Mouse (Mus musculus) thymus, adult 2 months (tissue): ENCODE results near the gene Yipf1.

ENCODE experiments used
- CTCF ChIP-seq: fragments of 200-500 bp; IDR thresholded peaks from 2 replicates; pipeline ENCODE4 v1.5.1; 2012; ENCODE audit warnings: mild to moderate bottlenecking, control low read depth, low read length, moderate library complexity, borderline replicate concordance; ENCODE audit not compliant: control insufficient read depth, poor library complexity, insufficient read depth; ENCODE audit errors: extremely low read depth
- POLR2A ChIP-seq: fragments of 200-500 bp; IDR thresholded peaks from 2 replicates; pipeline ENCODE4 v1.6.1; 2012; ENCODE audit warnings: mild to moderate bottlenecking, low read length, control low read depth, moderate library complexity; ENCODE audit not compliant: control insufficient read depth, poor library complexity, insufficient read depth; ENCODE audit errors: extremely low read depth

DNA sequence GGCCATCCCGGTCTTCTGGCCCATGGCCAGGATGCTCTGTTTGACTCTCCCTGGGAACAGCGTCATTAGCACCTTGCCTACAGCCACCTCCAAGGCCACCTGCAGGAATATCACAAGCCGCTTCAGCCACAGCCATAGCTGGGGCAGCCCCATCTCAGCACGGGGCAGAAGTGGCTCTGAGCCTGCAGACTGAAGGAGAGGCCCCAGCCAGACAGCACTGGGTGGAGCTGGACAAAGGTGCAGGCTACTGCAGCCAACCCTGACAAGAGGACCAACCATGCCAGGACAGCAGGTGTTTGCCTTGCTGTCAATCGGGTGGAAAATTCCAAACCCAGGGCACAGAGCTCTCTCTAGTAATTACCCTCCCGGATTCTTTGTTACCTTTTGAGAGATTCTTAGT lies 7.2 kb upstream of the Yipf1 start, which contains the start of gene Dio1:
- TF ChIP-seq POLR2A (no peak), CTCF (no peak)
